Mouse (Mus musculus): ENCODE measurements around the gene Olfr1496. TPM values are rescaled to one million over a fixed set of nuclear protein-coding genes. Genes with fewer than 3 reads are reported as not detected.
"Not testable (repeated sequence)": the region's sequence is repeated elsewhere in the genome, so short reads cannot be mapped to it uniquely, and the experiment has no call there.

The Olfr1496 gene
- polyA plus RNA-seq, 2 experiments, result not detected

DNA sequence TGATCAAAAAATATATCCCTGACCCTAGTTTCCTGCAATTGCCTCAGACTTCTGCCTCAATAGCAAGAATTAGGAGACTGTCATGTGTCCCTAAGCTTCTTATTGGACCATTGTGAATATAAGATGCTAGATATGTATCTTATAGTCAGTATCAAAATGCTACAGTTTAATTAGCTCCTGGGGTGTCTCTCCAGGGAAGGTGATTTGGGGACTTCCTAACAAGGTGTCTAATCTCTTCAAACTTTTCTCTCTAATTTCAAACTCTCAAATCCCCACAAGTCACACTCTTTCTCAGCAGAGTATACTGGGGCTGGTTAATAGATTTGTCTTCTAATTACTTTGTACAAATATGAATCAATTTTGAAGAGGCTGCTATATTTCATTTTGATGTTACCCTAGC lies 20.4 kb downstream of the Olfr1496 start, which contains the start of gene Olfr1497:
Gene Olfr1497 (minus strand): TSS at position 101 of the 400 bp plus-strand sequence.
- H3K36me3 ChIP-seq (ENCODE audit: control insufficient read depth, insufficient read depth, low read length), result no peaks in the 10 kb centered on the region
- H3K4me1 ChIP-seq (ENCODE audit: control insufficient read depth, insufficient read depth, low read length), result no peaks in the 10 kb centered on the region
- H3K9me3 ChIP-seq (ENCODE audit: control insufficient read depth, low read length), result no peaks in the 10 kb centered on the region
- no peak within 1 kb of the TSS for H3K4me3 ChIP-seq (replicated peaks; ENCODE audit: low read length)
- no peaks in the 10 kb centered on the region for H3K27me3 ChIP-seq (ENCODE audit: control insufficient read depth, insufficient read depth, low read length)
- no peak for ATAC-seq (ENCODE audit: low FRiP score, low read depth)
- no peak within 1 kb of the TSS for H3K4me2 ChIP-seq (replicated peaks; ENCODE audit: low read depth, low read length, severe bottlenecking)
- no peak for TF ChIP-seq POLR2A (IDR thresholded peaks at IDR 0.05; ENCODE audit: borderline replicate concordance, extremely low read depth, insufficient read depth, insufficient read length)
- no peak within 1 kb of the TSS for H3K9ac ChIP-seq (ENCODE audit: low read depth, low read length, severe bottlenecking)
- H3K27ac ChIP-seq (replicated peaks; ENCODE audit: low read depth, low read length), result no peak within 1 kb of the TSS
- DNase-seq (ENCODE audit: low spot score), result no peak

DNA sequence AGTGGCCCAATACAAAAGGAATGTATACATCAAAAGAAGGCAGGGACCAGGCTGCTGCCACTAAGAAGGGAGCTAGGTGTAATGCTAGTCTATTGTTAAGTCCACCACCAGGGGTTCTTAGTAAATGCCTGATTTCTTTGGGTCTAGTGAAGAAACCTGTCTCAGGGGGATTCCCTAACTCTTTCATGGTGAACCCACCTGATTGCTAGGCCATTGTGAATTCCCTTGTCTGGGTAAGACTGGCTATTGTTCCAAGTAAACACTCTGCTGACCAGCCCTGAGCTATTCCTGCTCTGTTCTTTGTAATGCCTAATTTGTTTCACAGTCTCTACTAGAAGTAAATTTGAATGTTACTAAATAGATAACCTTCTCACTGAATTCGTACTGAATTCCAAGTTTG lies 27.8 kb downstream of the Olfr1496 start:
- not testable (repeated sequence) for H3K4me3 ChIP-seq (replicated peaks; ENCODE audit: low read length); H3K9me3 ChIP-seq (ENCODE audit: control insufficient read depth, low read length); H3K4me2 ChIP-seq (replicated peaks; ENCODE audit: low read depth, low read length, severe bottlenecking); ATAC-seq (ENCODE audit: low FRiP score, low read depth); H3K27me3 ChIP-seq (ENCODE audit: control insufficient read depth, insufficient read depth, low read length); H3K4me1 ChIP-seq (ENCODE audit: control insufficient read depth, insufficient read depth, low read length); H3K27ac ChIP-seq (replicated peaks; ENCODE audit: low read depth, low read length); DNase-seq (ENCODE audit: low spot score); H3K9ac ChIP-seq (ENCODE audit: low read depth, low read length, severe bottlenecking); H3K36me3 ChIP-seq (ENCODE audit: control insufficient read depth, insufficient read depth, low read length)
- WGBS, result 64% methylated on average over 1 of the region's 1 CpGs

DNA sequence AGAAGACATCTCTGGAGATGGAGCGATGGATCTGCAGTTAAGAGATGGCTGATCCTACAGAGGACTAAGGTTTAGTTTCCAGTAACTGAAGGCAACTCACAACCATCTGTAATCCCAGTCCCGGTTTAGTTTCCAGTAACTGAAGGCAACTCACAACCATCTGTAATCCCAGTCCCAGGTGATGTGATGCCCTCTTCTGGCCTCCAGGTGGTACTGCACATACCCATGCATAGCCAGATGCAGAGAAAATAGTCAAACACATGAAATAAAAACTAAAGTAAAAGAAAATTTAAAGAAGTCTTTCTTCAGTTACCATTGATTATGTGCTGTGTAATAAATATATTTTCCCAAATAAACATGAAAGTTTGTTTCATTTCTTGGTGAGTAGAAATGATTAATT lies 35.1 kb downstream of the Olfr1496 start:
- Histone ChIP-seq H3K9me3 (ENCODE audit: control insufficient read depth, low read length) (no peaks in the 10 kb centered on the region), H3K9ac (ENCODE audit: low read depth, low read length, severe bottlenecking) (no peak overlapping the region), H3K27ac (replicated peaks; ENCODE audit: low read depth, low read length) (no peak overlapping the region), H3K4me3 (replicated peaks; ENCODE audit: low read length) (no peak overlapping the region), H3K36me3 (ENCODE audit: control insufficient read depth, insufficient read depth, low read length) (no peaks in the 10 kb centered on the region), H3K4me1 (ENCODE audit: control insufficient read depth, insufficient read depth, low read length) (no peaks in the 10 kb centered on the region), H3K27me3 (ENCODE audit: control insufficient read depth, insufficient read depth, low read length) (no peaks in the 10 kb centered on the region), H3K4me2 (replicated peaks; ENCODE audit: low read depth, low read length, severe bottlenecking) (no peak overlapping the region)
- no peak for TF ChIP-seq POLR2A (IDR thresholded peaks at IDR 0.05; ENCODE audit: borderline replicate concordance, extremely low read depth, insufficient read depth, insufficient read length)
- ATAC-seq (ENCODE audit: low FRiP score, low read depth) (no peak), DNase-seq (ENCODE audit: low spot score) (no peak)
- 63% methylated on average over 2 of the region's 2 CpGs for WGBS

DNA sequence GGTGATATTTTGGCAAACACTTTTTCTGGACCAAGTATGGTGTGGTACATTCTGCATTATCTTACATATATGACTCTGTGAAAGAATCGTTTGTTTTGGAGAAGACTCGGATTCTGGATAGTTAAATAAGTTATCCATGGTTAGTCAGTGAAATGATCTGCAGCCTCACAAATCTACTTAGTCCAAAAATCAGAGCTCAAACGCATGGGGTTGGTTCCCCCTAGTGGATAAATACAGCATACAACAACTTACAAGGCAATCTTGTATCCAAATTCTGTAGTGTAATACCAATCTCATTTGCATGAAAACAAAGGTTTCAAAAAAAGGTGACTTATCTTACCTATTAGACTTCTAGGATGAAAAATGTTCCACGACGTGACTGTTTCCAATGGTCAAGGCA lies 41.1 kb downstream of the Olfr1496 start:
- Histone ChIP-seq H3K4me3 (replicated peaks; ENCODE audit: low read length) (no peak overlapping the region), H3K36me3 (ENCODE audit: control insufficient read depth, insufficient read depth, low read length) (no peaks in the 10 kb centered on the region), H3K4me2 (replicated peaks; ENCODE audit: low read depth, low read length, severe bottlenecking) (no peak overlapping the region), H3K27me3 (ENCODE audit: control insufficient read depth, insufficient read depth, low read length) (no peaks in the 10 kb centered on the region), H3K27ac (replicated peaks; ENCODE audit: low read depth, low read length) (no peak overlapping the region), H3K9me3 (ENCODE audit: control insufficient read depth, low read length) (no peaks in the 10 kb centered on the region), H3K9ac (ENCODE audit: low read depth, low read length, severe bottlenecking) (no peak overlapping the region), H3K4me1 (ENCODE audit: control insufficient read depth, insufficient read depth, low read length) (no peaks in the 10 kb centered on the region)
- DNase-seq (ENCODE audit: low spot score), result peak; percentile 4
- TF ChIP-seq POLR2A (IDR thresholded peaks at IDR 0.05; ENCODE audit: borderline replicate concordance, extremely low read depth, insufficient read depth, insufficient read length), result no peak
- 38% methylated on average over 5 of the region's 5 CpGs for WGBS
- no peak for ATAC-seq (ENCODE audit: low FRiP score, low read depth)

DNA sequence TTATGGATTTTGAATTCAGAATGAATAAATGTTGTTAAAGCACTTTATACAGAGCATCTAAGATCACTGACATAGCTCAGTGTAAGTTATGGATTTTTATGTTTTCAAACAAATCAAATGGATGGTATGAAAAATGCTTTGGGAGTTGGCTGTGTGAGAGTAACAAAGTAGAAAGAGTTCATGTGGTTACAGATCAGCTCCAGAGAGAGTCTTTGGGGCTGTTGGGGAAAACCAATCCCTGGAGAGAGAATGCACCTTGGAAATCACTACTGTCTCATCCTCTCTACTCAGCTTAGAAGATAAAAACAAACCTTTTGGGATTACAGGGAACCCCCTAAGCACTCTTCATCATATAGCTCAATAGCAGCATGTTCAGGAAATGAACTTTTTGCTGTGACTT lies 41.7 kb downstream of the Olfr1496 start, which contains the start of gene Olfr1499:
Gene Olfr1499 (minus strand): TSS at position 101 of the 400 bp plus-strand sequence.
- TF ChIP-seq POLR2A (IDR thresholded peaks at IDR 0.05; ENCODE audit: borderline replicate concordance, extremely low read depth, insufficient read depth, insufficient read length), result no peak
- Histone ChIP-seq H3K4me3 (replicated peaks; ENCODE audit: low read length) (no peak within 1 kb of the TSS), H3K9me3 (ENCODE audit: control insufficient read depth, low read length) (no peaks in the 10 kb centered on the region), H3K36me3 (ENCODE audit: control insufficient read depth, insufficient read depth, low read length) (no peaks in the 10 kb centered on the region), H3K4me1 (ENCODE audit: control insufficient read depth, insufficient read depth, low read length) (no peaks in the 10 kb centered on the region), H3K4me2 (replicated peaks; ENCODE audit: low read depth, low read length, severe bottlenecking) (no peak within 1 kb of the TSS), H3K9ac (ENCODE audit: low read depth, low read length, severe bottlenecking) (no peak within 1 kb of the TSS), H3K27me3 (ENCODE audit: control insufficient read depth, insufficient read depth, low read length) (no peaks in the 10 kb centered on the region), H3K27ac (replicated peaks; ENCODE audit: low read depth, low read length) (no peak within 1 kb of the TSS)
- ATAC-seq (ENCODE audit: low FRiP score, low read depth), result no peak
- no peak for DNase-seq (ENCODE audit: low spot score)

DNA sequence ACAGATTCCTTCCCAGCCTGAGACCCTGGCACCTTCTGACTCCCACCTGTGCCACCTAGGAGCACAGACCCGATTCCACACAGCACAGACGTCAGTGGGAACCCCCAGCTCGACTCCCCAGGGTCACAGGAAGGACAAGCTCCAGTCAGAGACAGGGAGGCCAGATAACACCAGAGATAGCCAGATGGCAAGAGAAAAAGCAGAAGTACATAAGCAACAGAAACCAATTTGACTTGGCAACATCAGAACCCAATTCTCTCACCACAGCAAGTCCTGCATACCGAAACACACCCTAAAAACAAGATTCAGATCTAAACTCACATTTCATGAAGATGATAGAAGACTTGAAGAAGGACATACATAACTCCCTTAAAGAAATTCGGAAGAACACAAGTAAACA lies 43.2 kb downstream of the Olfr1496 start:
- H3K9me3 ChIP-seq (ENCODE audit: control insufficient read depth, low read length), result no peaks in the 10 kb centered on the region
- no peak for TF ChIP-seq POLR2A (IDR thresholded peaks at IDR 0.05; ENCODE audit: borderline replicate concordance, extremely low read depth, insufficient read depth, insufficient read length)
- no peak overlapping the region for H3K4me2 ChIP-seq (replicated peaks; ENCODE audit: low read depth, low read length, severe bottlenecking)
- DNase-seq (ENCODE audit: low spot score) (no peak), ATAC-seq (ENCODE audit: low FRiP score, low read depth) (no peak)
- no peaks in the 10 kb centered on the region for H3K36me3 ChIP-seq (ENCODE audit: control insufficient read depth, insufficient read depth, low read length)
- H3K4me1 ChIP-seq (ENCODE audit: control insufficient read depth, insufficient read depth, low read length), result no peaks in the 10 kb centered on the region
- WGBS, result 58% methylated on average over 5 of the region's 5 CpGs
- H3K4me3 ChIP-seq (replicated peaks; ENCODE audit: low read length), result no peak overlapping the region
- H3K27ac ChIP-seq (replicated peaks; ENCODE audit: low read depth, low read length), result no peak overlapping the region
- H3K27me3 ChIP-seq (ENCODE audit: control insufficient read depth, insufficient read depth, low read length), result no peaks in the 10 kb centered on the region
- H3K9ac ChIP-seq (ENCODE audit: low read depth, low read length, severe bottlenecking), result no peak overlapping the region
